Mouse (Mus musculus) testis, postnatal 14 days (tissue): ENCODE results near the gene Foxp1.
A peak's percentile ranks its signal among the peaks of the same experiment; 100 is the strongest.

Experiments
- DNase-seq: peaks from one replicate; pipeline ENCODE4 v3.0.0; 2021; ENCODE audit warnings: low spot score

Gene Foxp1

GRCm38 (mm10) chr6:99484197-99484725 lies 38.3 kb downstream of the Foxp1 start:
- DNase-seq, result no peak

GRCm38 (mm10) chr6:99483556-99483955 lies 39.0 kb downstream of the Foxp1 start:
- no peak for DNase-seq

GRCm38 (mm10) chr6:99481568-99481967 lies 41.0 kb downstream of the Foxp1 start:
- DNase-seq, result no peak

GRCm38 (mm10) chr6:99478873-99479650 lies 43.5 kb downstream of the Foxp1 start:
- no peak for DNase-seq

- DNase-seq, result no peak
These were observed 47.5 kb downstream of the Foxp1 start for GRCm38 (mm10) chr6:99475040-99475439.

- DNase-seq, result no peak
These were observed 51.6 kb downstream of the Foxp1 start for GRCm38 (mm10) chr6:99470906-99471305.

- DNase-seq, result no peak
These were observed 53.2 kb downstream of the Foxp1 start for GRCm38 (mm10) chr6:99469134-99469834.

GRCm38 (mm10) chr6:99467831-99468230 lies 54.7 kb downstream of the Foxp1 start:
- no peak for DNase-seq

GRCm38 (mm10) chr6:99467109-99467508 lies 55.4 kb downstream of the Foxp1 start:
- no peak for DNase-seq

- DNase-seq, result no peak
These were observed 56.2 kb downstream of the Foxp1 start for GRCm38 (mm10) chr6:99466354-99466753.

- DNase-seq, result no peak
These were observed 58.1 kb downstream of the Foxp1 start for GRCm38 (mm10) chr6:99464449-99464848.

GRCm38 (mm10) chr6:99463906-99464305 lies 58.6 kb downstream of the Foxp1 start:
- no peak for DNase-seq

- DNase-seq, result no peak
These were observed 63.7 kb downstream of the Foxp1 start for GRCm38 (mm10) chr6:99458775-99459174.

- no peak for DNase-seq
These were observed 68.6 kb downstream of the Foxp1 start for GRCm38 (mm10) chr6:99453763-99454520.

- DNase-seq, result no peak
These were observed 69.8 kb downstream of the Foxp1 start for GRCm38 (mm10) chr6:99452638-99453185.

- DNase-seq, result no peak
These were observed 71.0 kb downstream of the Foxp1 start for GRCm38 (mm10) chr6:99451479-99451878.

GRCm38 (mm10) chr6:99447447-99447846 lies 75.1 kb downstream of the Foxp1 start:
- no peak for DNase-seq

- peak; percentile 13 for DNase-seq
These were observed 75.6 kb downstream of the Foxp1 start for GRCm38 (mm10) chr6:99446801-99447415.

- no peak for DNase-seq
These were observed 79.1 kb downstream of the Foxp1 start for GRCm38 (mm10) chr6:99443460-99443859.

- no peak for DNase-seq
These were observed 81.4 kb downstream of the Foxp1 start for GRCm38 (mm10) chr6:99441100-99441499.

GRCm38 (mm10) chr6:99440606-99441005 lies 81.9 kb downstream of the Foxp1 start:
- no peak for DNase-seq

GRCm38 (mm10) chr6:99439878-99440361 lies 82.6 kb downstream of the Foxp1 start:
- no peak for DNase-seq
